Mouse (Mus musculus) forebrain, embryonic 14.5 days (tissue): Measurements from ENCODE around the gene Ffar4. TPM values are rescaled to one million over a fixed set of nuclear protein-coding genes. Genes with fewer than 3 reads are reported as not detected.

Source experiments
- ATAC-seq: fragments of 200-750 bp; cut with Nextera tagmentation; 2 replicates; pipeline ENCODE4 v1.8.0; 2017; ENCODE audit warnings: mild to moderate bottlenecking, moderate library complexity
- DNase-seq: peaks from one replicate; pipeline ENCODE4 v3.0.0-alpha.2; 2015; ENCODE audit warnings: low spot score
- H3K27ac ChIP-seq: fragments of 300-500 bp; sonication (generic); 2 replicates; pipeline ENCODE4 v1.5.1; 2014; ENCODE audit warnings: low read depth, mild to moderate bottlenecking, control low read depth, low read length, moderate library complexity
- H3K27me3 ChIP-seq: fragments of 300-500 bp; sonication (generic); replicated peaks from 2 replicates; pipeline ENCODE4 v1.6.1; 2014; ENCODE audit warnings: low read length, control low read depth, mixed read lengths; ENCODE audit not compliant: control insufficient read depth, insufficient read depth
- H3K36me3 ChIP-seq: fragments of 300-500 bp; sonication (generic); 2 replicates; pipeline ENCODE4 v1.6.1; 2014; ENCODE audit warnings: low read length, control low read depth; ENCODE audit not compliant: control insufficient read depth, insufficient read depth
- H3K4me1 ChIP-seq: fragments of 300-500 bp; sonication (generic); 2 replicates; pipeline ENCODE4 v1.6.1; 2014; ENCODE audit warnings: antibody characterized with exemption, low read length, control low read depth; ENCODE audit not compliant: control insufficient read depth, insufficient read depth
- H3K4me2 ChIP-seq: fragments of 300-500 bp; sonication (generic); 2 replicates; pipeline ENCODE4 v1.6.1; 2014; ENCODE audit warnings: mild to moderate bottlenecking, control low read depth, low read length
- H3K4me3 ChIP-seq: fragments of 300-500 bp; sonication (generic); 2 replicates; pipeline ENCODE4 v1.5.1; 2014; ENCODE audit warnings: low read depth, low read length, control low read depth
- H3K9ac ChIP-seq: fragments of 300-500 bp; sonication (generic); 2 replicates; pipeline ENCODE4 v1.6.1; 2014; ENCODE audit warnings: mild to moderate bottlenecking, low read length, control low read depth, moderate library complexity
- H3K9me3 ChIP-seq: fragments of 300-500 bp; sonication (generic); replicated peaks from 2 replicates; pipeline ENCODE4 v1.6.1; 2016; ENCODE audit warnings: low read length, control low read depth, mixed read lengths; ENCODE audit not compliant: control insufficient read depth
- WGBS: fragments of 180-500 bp; shearing (Covaris S2); extraction: QIAGEN DNeasy Blood & Tissue Kit; methylation state at CpG from one replicate; pipeline ENCODE4 v1.1.7; 2014; 5-methylcytosine and 5-hydroxymethylcytosine counted together
- polyA plus RNA-seq: library from polyadenylated mRNA; unstranded; fragments of >200 nt; fragmentation: Nextera tagmentation; extraction: Ambion mirVana; gene quantifications from 2 replicates; pipeline ENCODE4 v1.2.1, GENCODE M21; 2014

The Ffar4 gene
- polyA plus RNA-seq, 1 experiment from 2014 or later = 0.17 TPM

DNA sequence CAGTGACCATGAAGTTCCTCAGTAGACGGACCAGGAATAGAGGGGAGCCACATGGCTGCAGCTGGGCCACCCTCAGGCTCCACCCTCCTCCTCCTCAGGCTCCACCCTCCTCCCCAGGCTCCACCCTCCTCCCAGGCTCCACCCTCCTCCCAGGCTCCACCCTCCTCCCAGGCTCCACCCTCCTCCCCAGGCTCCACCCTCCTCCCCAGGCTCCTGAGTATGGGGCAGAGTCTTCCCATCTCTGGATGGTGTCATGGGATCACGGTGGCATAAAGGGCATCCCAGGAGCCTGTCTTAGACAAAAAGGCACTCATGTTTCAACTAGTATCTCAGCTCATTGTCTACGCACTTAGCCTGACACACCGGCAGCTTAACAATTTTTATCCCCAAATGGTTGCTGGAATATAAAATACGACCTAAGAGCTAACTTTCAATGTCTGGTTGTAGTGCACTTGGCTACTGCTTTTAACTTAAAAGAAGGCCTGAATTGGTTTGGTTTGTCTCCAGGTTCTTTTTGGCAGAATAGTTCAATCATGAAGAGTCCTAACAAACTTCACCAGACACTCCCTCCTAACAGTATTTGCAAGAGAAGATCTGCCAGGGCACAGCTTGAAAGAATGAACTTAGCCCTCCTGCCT lies 23.4 kb downstream of the Ffar4 start:
- Histone ChIP-seq H3K4me3 (no peak overlapping the region), H3K9me3 (no peaks in the 10 kb centered on the region), H3K4me1 (0 out of 2 replicates have a peak, but pooled peaks cover 3% of the 10 kb centered on the region), H3K27ac (no peak overlapping the region), H3K27me3 (peaks cover 15% of the 10 kb centered on the region; the same call in 1 of the 2 replicates), H3K4me2 (no peak overlapping the region), H3K36me3 (no peaks in the 10 kb centered on the region), H3K9ac (no peak overlapping the region)
- ATAC-seq = no peak
- 86% methylated on average over 5 of the region's 5 CpGs for WGBS
- DNase-seq = no peak

DNA sequence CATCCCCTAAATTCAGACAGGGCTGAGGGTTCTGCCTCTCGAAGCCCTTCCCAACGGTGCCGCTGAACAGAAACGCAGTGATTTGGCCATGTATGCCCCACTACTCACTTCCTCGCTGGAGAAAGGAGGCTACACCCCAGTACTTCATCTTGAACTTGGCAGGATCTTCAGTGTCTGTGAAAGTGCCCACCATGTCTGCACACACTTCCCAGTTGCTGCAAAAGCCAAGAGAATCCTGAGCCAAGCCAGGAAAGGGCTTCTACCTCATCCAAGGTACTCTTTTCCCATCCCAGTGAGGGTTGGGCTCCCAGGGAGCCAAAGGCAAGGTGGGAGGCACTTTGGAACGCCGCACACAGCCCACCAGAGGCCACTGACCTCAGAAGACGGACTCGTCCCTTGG lies 27.1 kb downstream of the Ffar4 start:
- H3K9ac ChIP-seq = peak overlapping the region; percentile 58; the same call in 1 of the 2 replicates
- H3K9me3 ChIP-seq = no peaks in the 10 kb centered on the region
- H3K27me3 ChIP-seq = peaks cover 17% of the 10 kb centered on the region; the same call in 1 of the 2 replicates
- peak overlapping the region; percentile 52 for H3K4me3 ChIP-seq
- peak overlapping the region; percentile 90 for H3K4me2 ChIP-seq
- 28% methylated on average over 9 of the region's 9 CpGs for WGBS
- no peak overlapping the region for H3K27ac ChIP-seq
- DNase-seq (peak; percentile 1), ATAC-seq (no peak)
- 0 out of 2 replicates have a peak, but pooled peaks cover 3% of the 10 kb centered on the region for H3K4me1 ChIP-seq
- no peaks in the 10 kb centered on the region for H3K36me3 ChIP-seq

DNA sequence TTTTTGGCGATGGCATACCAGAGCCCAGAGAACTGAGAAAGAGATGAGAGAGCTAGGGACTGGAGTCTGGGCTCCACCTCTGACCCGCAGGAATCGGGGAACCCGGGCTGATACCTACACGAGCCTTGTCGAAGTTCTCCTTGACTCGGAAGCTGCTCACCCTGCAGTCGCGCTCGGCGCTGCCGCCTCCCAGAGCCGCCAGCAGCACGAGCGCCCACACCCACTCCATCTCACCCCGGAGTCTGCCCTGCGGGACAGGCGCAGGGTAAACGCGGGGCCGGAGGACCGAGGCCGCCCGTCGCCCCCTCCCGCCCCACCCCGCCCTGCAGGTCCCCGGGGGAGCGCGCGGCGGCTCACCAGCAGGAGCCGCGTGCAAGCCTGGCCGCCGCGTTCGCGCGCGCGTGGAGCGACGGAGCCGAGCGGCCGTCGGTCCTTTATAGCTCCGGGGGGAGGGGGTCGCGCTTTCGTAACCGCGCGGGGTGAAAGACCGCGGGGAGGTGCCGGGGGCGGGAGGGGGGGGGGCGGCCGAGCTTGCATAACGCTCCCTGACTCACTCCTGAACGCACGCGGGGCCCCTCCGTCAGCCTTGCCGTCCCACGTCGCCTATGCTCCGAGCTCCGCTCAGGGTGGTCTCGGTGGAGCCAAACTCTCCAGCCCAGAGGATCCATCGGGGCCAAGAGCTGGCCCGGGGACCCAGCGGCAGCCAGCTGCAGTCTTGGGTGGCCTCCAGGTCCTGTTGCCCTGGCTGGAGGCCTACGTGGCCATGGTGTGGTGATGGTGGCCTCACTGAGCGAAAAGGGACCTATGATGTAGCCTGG lies 27.7 kb downstream of the Ffar4 start:
- ATAC-seq = peak; percentile 72
- Histone ChIP-seq H3K4me3 (peak overlapping the region; percentile 52), H3K9me3 (no peaks in the 10 kb centered on the region), H3K4me1 (0 out of 2 replicates have a peak, but pooled peaks cover 3% of the 10 kb centered on the region), H3K27ac (no peak overlapping the region), H3K4me2 (peak overlapping the region; percentile 90), H3K27me3 (peaks cover 17% of the 10 kb centered on the region; the same call in 1 of the 2 replicates), H3K36me3 (no peaks in the 10 kb centered on the region), H3K9ac (peak overlapping the region; percentile 58)
- peak; percentile 35 for DNase-seq
- WGBS = under 1% methylated on average over 46 of the region's 77 CpGs

DNA sequence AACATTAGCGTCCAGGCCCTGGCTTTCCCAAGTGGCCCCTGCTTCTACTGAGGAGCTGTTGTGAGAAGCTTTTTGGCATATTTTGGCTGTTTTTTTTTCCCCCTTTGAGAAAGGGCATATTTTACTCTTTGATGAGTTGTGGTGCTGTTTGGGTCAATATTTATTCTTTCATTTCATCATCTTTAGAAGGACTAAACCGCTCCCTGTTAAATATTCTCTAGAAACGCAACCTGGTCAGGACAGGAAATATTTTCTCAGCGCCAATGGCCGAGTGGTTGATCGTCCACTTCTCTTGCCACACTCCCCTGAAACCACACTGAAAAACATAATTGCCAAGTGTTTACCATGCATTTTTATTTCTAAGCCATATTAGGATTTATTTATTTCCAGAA lies 28.3 kb downstream of the Ffar4 start, which contains the start of gene Rbp4:
Rbp4 (minus strand) TSS at position 63 of the 392 bp plus-strand sequence.
- WGBS = 71% methylated on average over 6 of the region's 6 CpGs
- no peak within 1 kb of the TSS for H3K27ac ChIP-seq
- H3K27me3 ChIP-seq = peaks cover 17% of the 10 kb centered on the region; the same call in 1 of the 2 replicates
- no peaks in the 10 kb centered on the region for H3K9me3 ChIP-seq
- no peak for DNase-seq
- no peaks in the 10 kb centered on the region for H3K36me3 ChIP-seq
- 0 out of 2 replicates have a peak, but pooled peaks cover 3% of the 10 kb centered on the region for H3K4me1 ChIP-seq
- ATAC-seq = no peak
- H3K4me2 ChIP-seq = peak within 1 kb of the TSS; percentile 90
- peak within 1 kb of the TSS; percentile 52 for H3K4me3 ChIP-seq
- H3K9ac ChIP-seq = peak within 1 kb of the TSS; percentile 58

DNA sequence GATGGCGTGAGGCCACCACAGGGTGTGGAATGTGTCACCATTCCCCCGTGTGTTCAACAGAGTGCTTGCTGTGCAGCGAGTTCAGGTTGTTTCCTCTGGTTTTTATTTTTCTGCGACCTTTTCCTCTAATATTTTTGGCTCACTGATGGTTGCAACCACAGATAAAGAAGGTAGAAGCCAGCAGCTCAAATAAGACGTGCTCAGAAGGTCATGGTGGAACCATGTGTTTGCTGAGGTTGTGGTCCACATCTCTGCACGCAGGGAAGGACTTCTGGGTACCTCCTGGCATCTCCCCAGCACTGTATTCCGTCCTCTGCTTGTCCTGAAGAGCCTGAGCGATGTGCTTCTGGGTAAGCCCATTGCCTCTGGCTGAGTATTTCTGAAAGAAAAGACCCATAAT lies 29.8 kb downstream of the Ffar4 start:
- H3K27ac ChIP-seq = no peak overlapping the region
- peaks cover 17% of the 10 kb centered on the region; the same call in 1 of the 2 replicates for H3K27me3 ChIP-seq
- no peaks in the 10 kb centered on the region for H3K9me3 ChIP-seq
- 0 out of 2 replicates have a peak, but pooled peaks cover 3% of the 10 kb centered on the region for H3K4me1 ChIP-seq
- WGBS = 70% methylated on average over 8 of the region's 8 CpGs
- no peak for ATAC-seq
- no peak overlapping the region for H3K4me2 ChIP-seq
- DNase-seq = no peak
- no peaks in the 10 kb centered on the region for H3K36me3 ChIP-seq
- no peak overlapping the region for H3K4me3 ChIP-seq
- H3K9ac ChIP-seq = no peak overlapping the region

DNA sequence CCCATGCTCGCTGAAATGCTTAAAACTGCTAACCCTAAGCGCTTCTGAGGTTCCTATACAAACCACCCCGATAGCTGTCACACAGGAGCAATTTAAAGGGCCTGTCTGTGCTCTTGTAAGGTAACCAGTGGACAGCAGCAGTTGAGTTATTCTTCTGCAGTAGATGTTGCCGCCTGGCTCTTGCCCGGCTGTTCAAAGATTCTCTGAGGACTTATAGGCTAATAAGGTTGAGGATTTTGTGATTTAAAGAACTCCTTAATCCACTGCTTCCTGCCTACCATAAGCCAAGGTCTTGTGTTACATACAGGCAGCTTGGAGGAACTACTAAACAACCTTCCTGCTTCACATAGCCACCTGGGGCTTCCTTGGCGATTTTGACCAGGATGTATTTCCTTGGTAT lies 35.6 kb downstream of the Ffar4 start, which contains the start of gene Pde6c:
Pde6c (plus strand) TSS at position 301 of the 400 bp plus-strand sequence.
- Histone ChIP-seq H3K4me1 (no peaks in the 10 kb centered on the region), H3K9ac (no peak within 1 kb of the TSS), H3K27me3 (no peaks in the 10 kb centered on the region), H3K36me3 (no peaks in the 10 kb centered on the region), H3K4me2 (no peak within 1 kb of the TSS), H3K9me3 (no peaks in the 10 kb centered on the region), H3K27ac (no peak within 1 kb of the TSS), H3K4me3 (no peak within 1 kb of the TSS)
- ATAC-seq (no peak), DNase-seq (no peak)
- 77% methylated on average over 6 of the region's 6 CpGs for WGBS

DNA sequence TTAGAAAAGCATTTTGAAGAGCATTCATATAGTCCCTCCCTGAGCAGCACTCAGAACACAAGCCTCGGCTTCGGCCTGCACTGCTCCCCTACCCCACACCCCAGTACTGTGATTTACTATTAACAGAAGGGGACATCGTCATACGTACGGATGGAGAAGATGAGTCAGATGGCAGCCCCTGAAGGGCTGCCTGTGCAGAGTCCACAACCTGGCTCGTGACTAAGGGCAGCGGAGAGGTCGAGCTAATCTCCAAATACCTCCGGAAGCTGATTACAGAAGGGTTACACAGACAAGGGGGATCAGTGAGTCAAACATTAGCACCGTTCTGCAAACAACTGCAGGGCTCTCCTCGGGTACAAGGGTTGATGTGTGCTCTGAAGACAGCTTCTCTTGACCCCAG lies 37.1 kb downstream of the Ffar4 start:
- DNase-seq (no peak), ATAC-seq (no peak)
- Histone ChIP-seq H3K4me3 (no peak overlapping the region), H3K36me3 (no peaks in the 10 kb centered on the region), H3K4me1 (no peaks in the 10 kb centered on the region), H3K27me3 (no peaks in the 10 kb centered on the region), H3K9ac (no peak overlapping the region), H3K9me3 (no peaks in the 10 kb centered on the region), H3K4me2 (no peak overlapping the region), H3K27ac (no peak overlapping the region)
- WGBS = 75% methylated on average over 11 of the region's 11 CpGs

DNA sequence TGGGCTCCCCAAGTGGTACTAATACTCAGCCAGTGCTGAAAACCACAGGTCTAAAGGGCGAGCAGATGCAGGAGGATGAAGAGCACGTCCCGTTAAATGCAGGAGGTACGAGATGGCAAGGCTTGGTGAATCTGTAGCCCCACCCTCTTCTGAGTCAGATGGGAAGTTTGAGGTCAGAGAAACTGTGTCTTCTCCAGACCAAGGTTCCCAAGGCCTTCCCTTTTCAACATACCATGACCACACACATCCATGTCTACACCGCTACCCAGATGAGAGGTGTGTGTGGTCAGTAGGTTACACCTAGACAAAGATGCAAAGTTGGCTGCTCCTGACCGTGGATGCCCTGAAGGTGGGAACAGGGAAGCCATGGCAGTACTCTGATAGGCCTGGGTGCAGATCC lies 37.9 kb downstream of the Ffar4 start:
- Histone ChIP-seq H3K36me3 (no peaks in the 10 kb centered on the region), H3K9me3 (no peaks in the 10 kb centered on the region), H3K27me3 (no peaks in the 10 kb centered on the region), H3K9ac (no peak overlapping the region), H3K4me1 (no peaks in the 10 kb centered on the region), H3K4me2 (no peak overlapping the region), H3K4me3 (no peak overlapping the region), H3K27ac (no peak overlapping the region)
- 85% methylated on average over 6 of the region's 6 CpGs for WGBS
- no peak for ATAC-seq
- no peak for DNase-seq
